26 mouse cellular contexts compared by ENCODE assay signal in the genomic region with DNA sequence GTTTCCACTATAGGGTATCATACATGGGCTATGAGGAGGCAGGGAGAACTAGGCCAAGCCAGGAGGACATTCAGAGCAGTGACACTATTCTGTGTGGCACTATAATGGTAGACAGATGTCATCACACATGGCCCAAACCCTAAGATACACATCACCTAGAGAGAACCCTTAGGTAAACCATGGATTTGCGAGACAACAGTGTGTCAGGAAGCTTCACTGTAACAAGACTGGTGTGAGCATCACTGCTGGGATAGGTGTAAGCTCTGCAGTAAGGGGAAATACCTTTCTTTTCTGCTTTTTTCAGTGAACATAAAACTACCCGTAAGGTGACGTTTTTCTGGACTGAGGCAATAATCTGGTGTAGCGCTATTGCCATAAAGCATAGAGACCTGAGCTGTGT. TPM values are rescaled to one million over a fixed set of nuclear protein-coding genes. Genes with fewer than 3 reads are reported as not detected.
"Had no signal": no experiment of that assay in that cellular context is flagged by ENCODE, and none has a peak within 500 bp of the region (broad histone marks: within the 10 kb centered on the region; RNA-seq: fewer than 3 reads in every experiment).

No protein-coding gene starts in this region.

- H3K27ac ChIP-seq: embryonic facial prominence, embryonic 10.5 days; embryonic facial prominence, embryonic 12.5 days; embryonic facial prominence, embryonic 13.5 days; embryonic facial prominence, embryonic 15.5 days; forebrain, embryonic 10.5 days; forebrain, embryonic 12.5 days; forebrain, embryonic 13.5 days; forebrain, embryonic 15.5 days; gastrocnemius, adult 2 months had no signal

- H3K4me1 ChIP-seq: embryonic facial prominence, embryonic 12.5 days; embryonic facial prominence, embryonic 13.5 days; embryonic facial prominence, embryonic 15.5 days; forebrain, embryonic 12.5 days; forebrain, embryonic 13.5 days; forebrain, embryonic 15.5 days had no signal

- H3K9me3 ChIP-seq: embryonic facial prominence, embryonic 10.5 days; embryonic facial prominence, embryonic 12.5 days; embryonic facial prominence, embryonic 13.5 days; embryonic facial prominence, embryonic 15.5 days; forebrain, embryonic 10.5 days; forebrain, embryonic 12.5 days; forebrain, embryonic 13.5 days; forebrain, embryonic 15.5 days had no signal

- DNase-seq: gastrocnemius, postnatal 25 days had no signal

- ATAC-seq: forebrain, embryonic 13.5 days; forebrain, embryonic 14.5 days; forebrain, embryonic 15.5 days; forebrain, postnatal 0 days had no signal

- H3K9ac ChIP-seq: embryonic facial prominence, embryonic 12.5 days; embryonic facial prominence, embryonic 13.5 days; embryonic facial prominence, embryonic 15.5 days; forebrain, embryonic 12.5 days; forebrain, embryonic 13.5 days; forebrain, embryonic 15.5 days; forebrain, postnatal 0 days had no signal

- H3K27me3 ChIP-seq: embryonic facial prominence, embryonic 12.5 days; embryonic facial prominence, embryonic 13.5 days; embryonic facial prominence, embryonic 15.5 days; forebrain, embryonic 15.5 days had no signal

- H3K4me3 ChIP-seq: embryonic facial prominence, embryonic 10.5 days; embryonic facial prominence, embryonic 12.5 days; embryonic facial prominence, embryonic 13.5 days; embryonic facial prominence, embryonic 15.5 days; erythroblast, embryonic 14.5 days; forebrain, embryonic 10.5 days; forebrain, embryonic 12.5 days; forebrain, embryonic 13.5 days; forebrain, embryonic 15.5 days; gastrocnemius, adult 2 months had no signal

- H3K36me3 ChIP-seq: embryonic facial prominence, embryonic 10.5 days; embryonic facial prominence, embryonic 12.5 days; embryonic facial prominence, embryonic 13.5 days; embryonic facial prominence, embryonic 15.5 days; forebrain, embryonic 10.5 days; forebrain, embryonic 12.5 days; forebrain, embryonic 15.5 days had no signal

- H3K4me2 ChIP-seq: embryonic facial prominence, embryonic 12.5 days; embryonic facial prominence, embryonic 13.5 days; embryonic facial prominence, embryonic 15.5 days; forebrain, embryonic 12.5 days; forebrain, embryonic 13.5 days; forebrain, embryonic 15.5 days had no signal

RNA-seq across cellular contexts. Expression of a gene that starts 33.5 kb away (rescaled TPM):
- total RNA-seq: common myeloid progenitor, adult 5-6 weeks; forebrain, postnatal 0 days; gastrocnemius, adult 18-20 months; gastrocnemius, adult 2 months; gastrocnemius, adult 8-10 months; gastrocnemius, postnatal 10 days; gastrocnemius, postnatal 14 days; gastrocnemius, postnatal 25 days; gastrocnemius, postnatal 36 days; gastrocnemius, postnatal 4 days; granulocyte monocyte progenitor cell, adult 5-6 weeks; heart, adult 18-20 months; heart, adult 8-10 months had no signal
- polyA plus RNA-seq: embryonic facial prominence, embryonic 10.5 days; embryonic facial prominence, embryonic 11.5 days; embryonic facial prominence, embryonic 13.5 days; embryonic facial prominence, embryonic 14.5 days; embryonic facial prominence, embryonic 15.5 days; erythroblast, embryonic 14.5 days; forebrain, embryonic 11.5 days; forebrain, embryonic 12.5 days; forebrain, embryonic 13.5 days; forebrain, embryonic 14.5 days; forebrain, embryonic 15.5 days had no signal

RNA-seq across cellular contexts. Expression of a gene that starts 54.8 kb away (rescaled TPM):
- total RNA-seq: granulocyte monocyte progenitor cell, adult 5-6 weeks had no signal
